Mouse (Mus musculus): Measurements from ENCODE around the gene Plekha1. TPM values are rescaled to one million over a fixed set of nuclear protein-coding genes. Genes with fewer than 3 reads are reported as not detected.

Plekha1 gene
- polyA plus RNA-seq, 1 experiment from 2014 or later = 50.1 TPM

DNA sequence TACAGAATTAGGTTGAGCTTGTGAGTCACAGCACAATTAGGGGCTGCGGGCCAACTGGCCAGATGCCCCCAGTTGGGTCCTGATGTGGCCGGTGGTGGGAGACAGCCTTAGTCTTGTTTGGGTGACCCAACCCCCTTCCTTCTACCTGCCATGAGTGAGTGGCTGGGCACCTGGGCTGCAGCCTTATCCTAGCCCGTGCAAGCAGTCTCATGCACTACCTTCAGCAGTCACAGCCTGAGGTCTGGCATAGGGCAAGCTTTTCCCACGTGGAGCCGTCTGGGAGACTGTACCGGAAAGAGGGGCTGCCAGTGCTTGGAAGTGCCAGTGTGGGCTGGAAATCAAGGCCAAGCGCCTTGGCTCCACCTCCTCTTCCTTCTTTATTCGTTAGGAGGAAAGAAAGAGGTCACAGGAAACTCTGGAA lies 83.8 kb downstream of the Plekha1 start:
- WGBS = 58% methylated on average over 8 of the region's 8 CpGs
- Histone ChIP-seq H3K4me1 (replicated peaks; ENCODE audit: control insufficient read depth, insufficient read depth, low read length) (no peaks in the 10 kb centered on the region), H3K27ac (ENCODE audit: low read depth, low read length) (no peak overlapping the region), H3K4me2 (replicated peaks; ENCODE audit: low read depth, low read length) (no peak overlapping the region), H3K36me3 (ENCODE audit: control insufficient read depth, insufficient read depth, low read length) (no peaks in the 10 kb centered on the region), H3K9me3 (ENCODE audit: control insufficient read depth, low read length) (no peaks in the 10 kb centered on the region), H3K4me3 (ENCODE audit: low read depth, low read length) (no peak overlapping the region), H3K9ac (ENCODE audit: low read depth, low read length) (no peak overlapping the region), H3K27me3 (ENCODE audit: control insufficient read depth, insufficient read depth, low read length) (no peaks in the 10 kb centered on the region)
- no peak for ATAC-seq (ENCODE audit: low FRiP score)
- no peak for DNase-seq (ENCODE audit: low spot score)

DNA sequence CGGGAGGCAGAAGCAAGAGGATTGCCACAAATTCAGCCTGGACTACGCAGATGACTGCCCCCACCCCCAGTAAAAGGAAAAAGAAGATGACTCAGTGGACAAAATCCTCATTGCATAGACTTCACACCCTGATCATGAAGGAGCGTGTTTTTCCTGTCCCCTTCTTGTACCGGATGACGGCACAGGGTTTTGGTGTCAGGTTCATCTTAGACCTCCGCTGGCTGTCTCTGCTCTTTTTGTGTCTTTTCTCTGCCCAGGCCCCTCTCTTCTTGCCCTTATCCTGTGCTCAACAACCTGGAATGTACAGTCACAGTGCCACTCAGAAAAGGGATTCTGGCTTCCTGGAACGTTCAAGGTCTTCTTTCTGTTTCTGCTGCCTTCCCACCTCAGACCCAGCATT lies 84.9 kb downstream of the Plekha1 start:
- Histone ChIP-seq H3K9me3 (ENCODE audit: control insufficient read depth, low read length) (no peaks in the 10 kb centered on the region), H3K27me3 (ENCODE audit: control insufficient read depth, insufficient read depth, low read length) (no peaks in the 10 kb centered on the region), H3K4me3 (ENCODE audit: low read depth, low read length) (no peak overlapping the region), H3K4me1 (replicated peaks; ENCODE audit: control insufficient read depth, insufficient read depth, low read length) (no peaks in the 10 kb centered on the region), H3K36me3 (ENCODE audit: control insufficient read depth, insufficient read depth, low read length) (no peaks in the 10 kb centered on the region), H3K27ac (ENCODE audit: low read depth, low read length) (no peak overlapping the region), H3K9ac (ENCODE audit: low read depth, low read length) (no peak overlapping the region), H3K4me2 (replicated peaks; ENCODE audit: low read depth, low read length) (no peak overlapping the region)
- DNase-seq (ENCODE audit: low spot score) = no peak
- no peak for ATAC-seq (ENCODE audit: low FRiP score)
- 92% methylated on average over 7 of the region's 7 CpGs for WGBS

DNA sequence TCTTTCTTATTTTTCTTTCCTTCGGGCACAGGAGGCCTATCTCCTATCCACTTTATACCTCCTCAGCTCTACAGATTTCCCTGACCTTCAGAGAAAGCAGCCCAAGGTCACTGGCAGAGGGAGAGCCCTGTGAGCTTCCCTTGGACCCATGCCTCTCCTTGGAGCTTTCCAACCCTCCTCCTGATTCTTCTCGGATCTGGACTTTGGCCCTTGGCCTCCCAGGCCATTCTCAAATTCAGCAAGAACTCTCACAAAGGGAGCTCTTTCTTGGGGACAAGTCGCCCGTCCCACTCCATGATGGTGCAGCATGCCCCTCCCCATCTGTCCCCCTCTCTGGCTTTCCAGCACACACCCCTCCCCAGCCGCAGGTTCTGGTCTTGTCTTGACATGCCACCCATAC lies 85.4 kb downstream of the Plekha1 start:
- H3K4me1 ChIP-seq (replicated peaks; ENCODE audit: control insufficient read depth, insufficient read depth, low read length) = no peaks in the 10 kb centered on the region
- DNase-seq (ENCODE audit: low spot score) (no peak), ATAC-seq (ENCODE audit: low FRiP score) (no peak)
- no peak overlapping the region for H3K4me2 ChIP-seq (replicated peaks; ENCODE audit: low read depth, low read length)
- no peaks in the 10 kb centered on the region for H3K36me3 ChIP-seq (ENCODE audit: control insufficient read depth, insufficient read depth, low read length)
- H3K27me3 ChIP-seq (ENCODE audit: control insufficient read depth, insufficient read depth, low read length) = no peaks in the 10 kb centered on the region
- no peak overlapping the region for H3K9ac ChIP-seq (ENCODE audit: low read depth, low read length)
- no peak overlapping the region for H3K27ac ChIP-seq (ENCODE audit: low read depth, low read length)
- 86% methylated on average over 5 of the region's 5 CpGs for WGBS
- no peak overlapping the region for H3K4me3 ChIP-seq (ENCODE audit: low read depth, low read length)
- H3K9me3 ChIP-seq (ENCODE audit: control insufficient read depth, low read length) = no peaks in the 10 kb centered on the region

DNA sequence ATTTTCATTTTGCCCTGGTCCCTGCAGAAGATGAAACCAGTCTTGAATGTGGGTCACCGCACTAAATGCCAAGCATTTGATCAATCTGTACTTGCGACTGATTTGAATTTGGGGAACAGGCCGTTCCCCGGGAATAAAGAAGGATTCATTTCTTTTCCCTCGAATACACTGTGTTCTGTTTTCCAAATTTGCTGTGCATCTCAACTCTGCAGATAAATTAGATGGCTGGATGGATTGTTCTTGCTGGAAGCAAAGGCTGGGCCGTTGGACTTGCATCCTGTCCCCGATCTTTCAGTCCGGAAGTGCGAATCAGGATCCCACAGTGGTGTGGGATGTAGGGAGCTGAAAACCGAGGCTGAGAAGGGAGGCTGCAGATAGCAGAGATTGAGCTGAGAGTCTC lies 87.8 kb downstream of the Plekha1 start:
- whole genome bisulfite sequencing = 87% methylated on average over 10 of the region's 10 CpGs
- Histone ChIP-seq H3K9me3 (ENCODE audit: control insufficient read depth, low read length) (no peaks in the 10 kb centered on the region), H3K27ac (ENCODE audit: low read depth, low read length) (no peak overlapping the region), H3K27me3 (ENCODE audit: control insufficient read depth, insufficient read depth, low read length) (no peaks in the 10 kb centered on the region), H3K4me3 (ENCODE audit: low read depth, low read length) (no peak overlapping the region), H3K36me3 (ENCODE audit: control insufficient read depth, insufficient read depth, low read length) (no peaks in the 10 kb centered on the region), H3K4me2 (replicated peaks; ENCODE audit: low read depth, low read length) (no peak overlapping the region), H3K9ac (ENCODE audit: low read depth, low read length) (no peak overlapping the region), H3K4me1 (replicated peaks; ENCODE audit: control insufficient read depth, insufficient read depth, low read length) (no peaks in the 10 kb centered on the region)
- ATAC-seq (ENCODE audit: low FRiP score) (no peak), DNase-seq (ENCODE audit: low spot score) (no peak)

DNA sequence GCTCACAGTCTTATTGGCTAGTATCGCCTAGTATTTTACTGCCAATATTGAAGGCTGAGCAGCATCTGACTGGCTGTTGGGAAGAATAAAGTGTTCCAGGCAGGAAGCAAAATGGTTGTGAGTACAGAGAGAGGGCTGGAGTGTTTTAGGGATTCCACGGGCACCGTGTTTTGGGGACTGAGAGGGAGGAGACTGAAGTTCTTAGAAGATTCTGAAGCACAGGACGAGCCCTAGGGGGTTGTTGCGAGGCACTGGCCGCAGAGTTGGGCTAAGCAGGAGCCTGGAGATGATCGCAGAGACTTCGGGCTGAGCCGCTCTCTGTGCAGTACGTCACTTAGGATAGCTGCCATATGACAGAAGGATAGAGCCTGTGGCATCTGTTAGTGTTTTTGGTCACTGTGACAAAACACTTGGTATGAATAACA lies 88.6 kb downstream of the Plekha1 start:
- Histone ChIP-seq H3K4me1 (replicated peaks; ENCODE audit: control insufficient read depth, insufficient read depth, low read length) (no peaks in the 10 kb centered on the region), H3K27me3 (ENCODE audit: control insufficient read depth, insufficient read depth, low read length) (no peaks in the 10 kb centered on the region), H3K9ac (ENCODE audit: low read depth, low read length) (no peak overlapping the region), H3K9me3 (ENCODE audit: control insufficient read depth, low read length) (no peaks in the 10 kb centered on the region), H3K36me3 (ENCODE audit: control insufficient read depth, insufficient read depth, low read length) (no peaks in the 10 kb centered on the region), H3K4me3 (ENCODE audit: low read depth, low read length) (no peak overlapping the region), H3K27ac (ENCODE audit: low read depth, low read length) (no peak overlapping the region), H3K4me2 (replicated peaks; ENCODE audit: low read depth, low read length) (no peak overlapping the region)
- 87% methylated on average over 10 of the region's 10 CpGs for WGBS
- DNase-seq (ENCODE audit: low spot score) (no peak), ATAC-seq (ENCODE audit: low FRiP score) (no peak)

DNA sequence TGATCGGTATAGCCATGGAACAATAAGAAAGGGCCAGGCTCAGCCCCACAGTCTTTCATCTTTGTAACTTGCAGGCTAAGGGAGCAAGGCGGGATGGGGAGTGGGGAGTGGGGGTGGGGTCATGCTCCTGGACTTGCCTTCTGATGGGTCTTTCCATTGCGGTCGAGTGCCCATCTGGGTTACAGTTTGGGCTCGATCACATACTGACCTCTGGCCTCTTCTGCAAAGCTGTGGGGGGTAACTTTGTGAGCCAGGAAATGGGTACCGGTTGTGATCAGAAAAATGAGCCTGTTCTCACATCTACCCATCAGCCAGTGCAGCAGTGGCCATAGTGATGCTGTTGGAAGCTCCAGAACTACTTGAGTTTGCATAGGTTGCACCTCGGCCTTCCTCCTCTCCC lies 93.0 kb downstream of the Plekha1 start:
- Histone ChIP-seq H3K27me3 (ENCODE audit: control insufficient read depth, insufficient read depth, low read length) (no peaks in the 10 kb centered on the region), H3K4me2 (replicated peaks; ENCODE audit: low read depth, low read length) (no peak overlapping the region), H3K4me1 (replicated peaks; ENCODE audit: control insufficient read depth, insufficient read depth, low read length) (no peaks in the 10 kb centered on the region), H3K36me3 (ENCODE audit: control insufficient read depth, insufficient read depth, low read length) (no peaks in the 10 kb centered on the region), H3K9ac (ENCODE audit: low read depth, low read length) (no peak overlapping the region), H3K4me3 (ENCODE audit: low read depth, low read length) (no peak overlapping the region), H3K27ac (ENCODE audit: low read depth, low read length) (no peak overlapping the region), H3K9me3 (ENCODE audit: control insufficient read depth, low read length) (no peaks in the 10 kb centered on the region)
- ATAC-seq (ENCODE audit: low FRiP score) (no peak), DNase-seq (ENCODE audit: low spot score) (no peak)
- WGBS = 54% methylated on average over 7 of the region's 7 CpGs

DNA sequence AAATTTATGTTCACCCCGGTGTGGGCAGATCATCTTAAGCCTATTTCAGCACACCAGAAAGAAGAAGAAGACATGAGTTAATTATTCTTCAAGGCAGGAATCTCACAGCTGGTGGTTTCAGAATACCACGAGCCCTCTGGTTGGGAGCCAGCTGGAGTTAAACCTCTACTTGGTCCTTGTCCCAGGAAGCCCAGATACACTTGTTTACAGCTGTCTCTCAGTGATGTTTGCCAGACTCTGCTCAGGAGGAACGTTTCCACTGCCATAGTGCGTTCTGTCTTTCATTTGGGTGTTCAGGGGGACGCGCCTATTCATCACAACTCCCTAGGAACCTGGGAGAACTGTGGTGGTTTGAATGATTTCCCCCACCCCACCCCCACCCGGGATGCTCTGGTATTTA lies 94.3 kb downstream of the Plekha1 start:
- no peaks in the 10 kb centered on the region for H3K4me1 ChIP-seq (replicated peaks; ENCODE audit: control insufficient read depth, insufficient read depth, low read length)
- 54% methylated on average over 7 of the region's 7 CpGs for WGBS
- H3K9ac ChIP-seq (ENCODE audit: low read depth, low read length) = no peak overlapping the region
- H3K27me3 ChIP-seq (ENCODE audit: control insufficient read depth, insufficient read depth, low read length) = no peaks in the 10 kb centered on the region
- no peak overlapping the region for H3K27ac ChIP-seq (ENCODE audit: low read depth, low read length)
- no peak overlapping the region for H3K4me3 ChIP-seq (ENCODE audit: low read depth, low read length)
- ATAC-seq (ENCODE audit: low FRiP score) (no peak), DNase-seq (ENCODE audit: low spot score) (no peak)
- H3K4me2 ChIP-seq (replicated peaks; ENCODE audit: low read depth, low read length) = no peak overlapping the region
- no peaks in the 10 kb centered on the region for H3K36me3 ChIP-seq (ENCODE audit: control insufficient read depth, insufficient read depth, low read length)
- no peaks in the 10 kb centered on the region for H3K9me3 ChIP-seq (ENCODE audit: control insufficient read depth, low read length)

DNA sequence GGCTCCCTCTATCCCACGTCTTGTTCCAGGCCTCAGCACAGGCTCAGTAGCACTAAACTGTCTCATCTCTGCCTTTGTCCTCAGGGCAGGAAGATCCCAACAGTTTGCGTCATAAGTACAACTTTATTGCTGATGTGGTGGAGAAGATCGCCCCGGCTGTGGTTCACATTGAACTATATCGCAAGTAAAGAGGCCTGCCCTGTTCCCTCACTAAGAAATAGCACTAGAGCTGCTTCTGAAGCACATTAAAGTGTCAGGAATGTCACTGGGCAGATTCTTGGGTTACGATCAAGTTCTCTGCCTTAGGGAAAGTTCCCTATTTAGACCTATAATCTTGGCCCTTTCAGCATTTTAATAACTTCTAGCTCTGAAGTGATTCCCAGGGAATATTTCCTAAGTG lies 95.9 kb downstream of the Plekha1 start:
- Histone ChIP-seq H3K36me3 (ENCODE audit: control insufficient read depth, insufficient read depth, low read length) (no peaks in the 10 kb centered on the region), H3K9ac (ENCODE audit: low read depth, low read length) (no peak overlapping the region), H3K9me3 (ENCODE audit: control insufficient read depth, low read length) (no peaks in the 10 kb centered on the region), H3K4me1 (replicated peaks; ENCODE audit: control insufficient read depth, insufficient read depth, low read length) (no peaks in the 10 kb centered on the region), H3K4me3 (ENCODE audit: low read depth, low read length) (no peak overlapping the region), H3K27ac (ENCODE audit: low read depth, low read length) (no peak overlapping the region), H3K27me3 (ENCODE audit: control insufficient read depth, insufficient read depth, low read length) (no peaks in the 10 kb centered on the region), H3K4me2 (replicated peaks; ENCODE audit: low read depth, low read length) (no peak overlapping the region)
- no peak for ATAC-seq (ENCODE audit: low FRiP score)
- no peak for DNase-seq (ENCODE audit: low spot score)
- WGBS = 94% methylated on average over 6 of the region's 6 CpGs

All from hindbrain, embryonic 11.5 days (tissue).